Mouse (Mus musculus) heart, embryonic 10.5 days (tissue): Measurements from ENCODE around the gene Dusp5. TPM values are rescaled to one million over a fixed set of nuclear protein-coding genes. Genes with fewer than 3 reads are reported as not detected.

ENCODE experiments used
- DNase-seq: peaks from one replicate; pipeline ENCODE4 v3.0.0-alpha.2; 2017; ENCODE audit warnings: low spot score
- H3K27ac ChIP-seq: fragments of 300-500 bp; sonication (generic); 2 replicates; pipeline ENCODE4 v1.5.1; 2016; ENCODE audit warnings: mild to moderate bottlenecking
- H3K27me3 ChIP-seq: fragments of 300-500 bp; sonication (generic); 2 replicates; pipeline ENCODE4 v1.6.1; 2016; ENCODE audit warnings: mild to moderate bottlenecking; ENCODE audit not compliant: poor library complexity, insufficient read depth, severe bottlenecking
- H3K36me3 ChIP-seq: fragments of 300-500 bp; sonication (generic); 2 replicates; pipeline ENCODE4 v1.6.1; 2016; ENCODE audit warnings: mild to moderate bottlenecking, moderate library complexity
- H3K4me1 ChIP-seq: fragments of 300-500 bp; sonication (generic); 2 replicates; pipeline ENCODE4 v1.6.1; 2016; ENCODE audit warnings: mild to moderate bottlenecking
- H3K4me3 ChIP-seq: fragments of 300-500 bp; sonication (generic); 2 replicates; pipeline ENCODE4 v1.5.1; 2016; ENCODE audit warnings: mild to moderate bottlenecking, moderate library complexity
- H3K9me3 ChIP-seq: fragments of 300-500 bp; sonication (generic); 2 replicates; pipeline ENCODE4 v1.6.1; 2016; ENCODE audit warnings: mild to moderate bottlenecking, moderate library complexity
- WGBS: fragments of 180-500 bp; shearing (Covaris S2); methylation state at CpG from one replicate; pipeline ENCODE4 v1.1.7; 2016; 5-methylcytosine and 5-hydroxymethylcytosine counted together
- polyA plus RNA-seq: library from polyadenylated mRNA; unstranded; fragments of >200 nt; fragmentation: Nextera tagmentation; extraction: Ambion mirVana; gene quantifications from 2 replicates; pipeline ENCODE4 v1.2.1, GENCODE M21; 2016

Gene Dusp5
- polyA plus RNA-seq, 1 experiment from 2014 or later = 15.9 TPM

- peaks cover 37% of the 10 kb centered on the region for H3K4me1 ChIP-seq
- peak overlapping the region; percentile 72 for H3K27ac ChIP-seq
- H3K36me3 ChIP-seq = no peaks in the 10 kb centered on the region
- no peaks in the 10 kb centered on the region for H3K27me3 ChIP-seq
- H3K4me3 ChIP-seq = no peak overlapping the region
- H3K9me3 ChIP-seq = no peaks in the 10 kb centered on the region
- 25% methylated on average over 11 of the region's 11 CpGs for WGBS
- no peak for DNase-seq
Observed at GRCm38 (mm10) chr19:53521137-53521795, 7.6 kb upstream of the Dusp5 start.

GRCm38 (mm10) chr19:53527480-53527879 lies 1.4 kb upstream of the Dusp5 start:
- peaks cover 45% of the 10 kb centered on the region for H3K4me1 ChIP-seq
- no peaks in the 10 kb centered on the region for H3K36me3 ChIP-seq
- H3K4me3 ChIP-seq = no peak overlapping the region
- H3K27ac ChIP-seq = no peak overlapping the region
- H3K9me3 ChIP-seq = no peaks in the 10 kb centered on the region
- 21% methylated on average over 10 of the region's 10 CpGs for WGBS
- no peaks in the 10 kb centered on the region; the same call in 1 of the 2 replicates for H3K27me3 ChIP-seq
- DNase-seq = no peak

GRCm38 (mm10) chr19:53528131-53528621 lies 733 bp upstream of the Dusp5 start:
- Histone ChIP-seq H3K27ac (peak overlapping the region; percentile 93), H3K9me3 (no peaks in the 10 kb centered on the region), H3K36me3 (no peaks in the 10 kb centered on the region), H3K4me1 (peaks cover 49% of the 10 kb centered on the region), H3K4me3 (peak overlapping the region; percentile 87), H3K27me3 (no peaks in the 10 kb centered on the region; the same call in 1 of the 2 replicates)
- DNase-seq = no peak
- WGBS = 1% methylated on average over 13 of the region's 13 CpGs

- under 1% methylated on average over 36 of the region's 36 CpGs for WGBS
- Histone ChIP-seq H3K9me3 (no peaks in the 10 kb centered on the region), H3K27me3 (no peaks in the 10 kb centered on the region; the same call in 1 of the 2 replicates), H3K27ac (peak overlapping the region; percentile 93), H3K36me3 (0 out of 2 replicates have a peak, but pooled peaks cover 5% of the 10 kb centered on the region), H3K4me1 (peaks cover 49% of the 10 kb centered on the region), H3K4me3 (peak overlapping the region; percentile 87)
- DNase-seq = no peak
Observed at GRCm38 (mm10) chr19:53529455-53529704, 471 bp downstream of the Dusp5 start.

GRCm38 (mm10) chr19:53529705-53530562 lies 1.0 kb downstream of the Dusp5 start:
- WGBS = 2% methylated on average over 31 of the region's 31 CpGs
- H3K27me3 ChIP-seq = no peaks in the 10 kb centered on the region; the same call in 1 of the 2 replicates
- H3K9me3 ChIP-seq = no peaks in the 10 kb centered on the region
- no peak for DNase-seq
- peak overlapping the region; percentile 87 for H3K4me3 ChIP-seq
- peak overlapping the region; percentile 93 for H3K27ac ChIP-seq
- peaks cover 10% of the 10 kb centered on the region; the same call in 1 of the 2 replicates for H3K36me3 ChIP-seq
- peaks cover 49% of the 10 kb centered on the region for H3K4me1 ChIP-seq

GRCm38 (mm10) chr19:53531416-53531815 lies 2.5 kb downstream of the Dusp5 start:
- 28% methylated on average over 10 of the region's 10 CpGs for WGBS
- peaks cover 52% of the 10 kb centered on the region for H3K4me1 ChIP-seq
- H3K27ac ChIP-seq = peak overlapping the region; percentile 93
- H3K9me3 ChIP-seq = no peaks in the 10 kb centered on the region
- no peak for DNase-seq
- no peaks in the 10 kb centered on the region; the same call in 1 of the 2 replicates for H3K27me3 ChIP-seq
- peaks cover 21% of the 10 kb centered on the region for H3K36me3 ChIP-seq
- peak overlapping the region; percentile 87 for H3K4me3 ChIP-seq

GRCm38 (mm10) chr19:53532021-53532420 lies 3.1 kb downstream of the Dusp5 start:
- peak overlapping the region; percentile 87 for H3K4me3 ChIP-seq
- H3K36me3 ChIP-seq = peaks cover 26% of the 10 kb centered on the region
- 27% methylated on average over 6 of the region's 6 CpGs for WGBS
- H3K27me3 ChIP-seq = no peaks in the 10 kb centered on the region; the same call in 1 of the 2 replicates
- no peaks in the 10 kb centered on the region for H3K9me3 ChIP-seq
- H3K4me1 ChIP-seq = peaks cover 52% of the 10 kb centered on the region
- DNase-seq = no peak
- peak overlapping the region; percentile 93 for H3K27ac ChIP-seq

- H3K27ac ChIP-seq = peak overlapping the region; percentile 93; the same call in 1 of the 2 replicates
- H3K36me3 ChIP-seq = peaks cover 32% of the 10 kb centered on the region
- DNase-seq = no peak
- H3K4me3 ChIP-seq = no peak overlapping the region
- H3K4me1 ChIP-seq = peaks cover 48% of the 10 kb centered on the region
- no peaks in the 10 kb centered on the region; the same call in 1 of the 2 replicates for H3K27me3 ChIP-seq
- H3K9me3 ChIP-seq = no peaks in the 10 kb centered on the region
- 71% methylated on average over 6 of the region's 6 CpGs for WGBS
Observed at GRCm38 (mm10) chr19:53532676-53533075, 3.8 kb downstream of the Dusp5 start.

- WGBS = 81% methylated on average over 7 of the region's 7 CpGs
- H3K4me3 ChIP-seq = no peak overlapping the region
- H3K27ac ChIP-seq = no peak overlapping the region
- H3K9me3 ChIP-seq = no peaks in the 10 kb centered on the region
- peaks cover 47% of the 10 kb centered on the region for H3K4me1 ChIP-seq
- no peak for DNase-seq
- peaks cover 38% of the 10 kb centered on the region for H3K36me3 ChIP-seq
- no peaks in the 10 kb centered on the region; the same call in 1 of the 2 replicates for H3K27me3 ChIP-seq
Observed at GRCm38 (mm10) chr19:53533236-53533635, 4.3 kb downstream of the Dusp5 start.

GRCm38 (mm10) chr19:53533810-53534601 lies 5.1 kb downstream of the Dusp5 start:
- WGBS = 86% methylated on average over 15 of the region's 15 CpGs
- Histone ChIP-seq H3K4me1 (peaks cover 51% of the 10 kb centered on the region), H3K36me3 (peaks cover 46% of the 10 kb centered on the region), H3K27ac (no peak overlapping the region), H3K9me3 (no peaks in the 10 kb centered on the region), H3K4me3 (no peak overlapping the region), H3K27me3 (no peaks in the 10 kb centered on the region; the same call in 1 of the 2 replicates)
- DNase-seq = no peak

- DNase-seq = no peak
- Histone ChIP-seq H3K4me1 (peaks cover 47% of the 10 kb centered on the region), H3K27me3 (no peaks in the 10 kb centered on the region; the same call in 1 of the 2 replicates), H3K4me3 (no peak overlapping the region), H3K9me3 (no peaks in the 10 kb centered on the region), H3K36me3 (peaks cover 53% of the 10 kb centered on the region), H3K27ac (no peak overlapping the region)
- WGBS = 82% methylated on average over 7 of the region's 7 CpGs
Observed at GRCm38 (mm10) chr19:53534757-53535410, 6.0 kb downstream of the Dusp5 start.

GRCm38 (mm10) chr19:53535421-53535820 lies 6.5 kb downstream of the Dusp5 start:
- no peak overlapping the region for H3K27ac ChIP-seq
- no peaks in the 10 kb centered on the region; the same call in 1 of the 2 replicates for H3K27me3 ChIP-seq
- H3K4me3 ChIP-seq = no peak overlapping the region
- H3K4me1 ChIP-seq = peaks cover 41% of the 10 kb centered on the region
- H3K9me3 ChIP-seq = no peaks in the 10 kb centered on the region
- WGBS = 79% methylated on average over 6 of the region's 6 CpGs
- no peak for DNase-seq
- H3K36me3 ChIP-seq = peaks cover 54% of the 10 kb centered on the region
